Mouse (Mus musculus): ENCODE results near the gene Vasp.

The Vasp gene

DNA sequence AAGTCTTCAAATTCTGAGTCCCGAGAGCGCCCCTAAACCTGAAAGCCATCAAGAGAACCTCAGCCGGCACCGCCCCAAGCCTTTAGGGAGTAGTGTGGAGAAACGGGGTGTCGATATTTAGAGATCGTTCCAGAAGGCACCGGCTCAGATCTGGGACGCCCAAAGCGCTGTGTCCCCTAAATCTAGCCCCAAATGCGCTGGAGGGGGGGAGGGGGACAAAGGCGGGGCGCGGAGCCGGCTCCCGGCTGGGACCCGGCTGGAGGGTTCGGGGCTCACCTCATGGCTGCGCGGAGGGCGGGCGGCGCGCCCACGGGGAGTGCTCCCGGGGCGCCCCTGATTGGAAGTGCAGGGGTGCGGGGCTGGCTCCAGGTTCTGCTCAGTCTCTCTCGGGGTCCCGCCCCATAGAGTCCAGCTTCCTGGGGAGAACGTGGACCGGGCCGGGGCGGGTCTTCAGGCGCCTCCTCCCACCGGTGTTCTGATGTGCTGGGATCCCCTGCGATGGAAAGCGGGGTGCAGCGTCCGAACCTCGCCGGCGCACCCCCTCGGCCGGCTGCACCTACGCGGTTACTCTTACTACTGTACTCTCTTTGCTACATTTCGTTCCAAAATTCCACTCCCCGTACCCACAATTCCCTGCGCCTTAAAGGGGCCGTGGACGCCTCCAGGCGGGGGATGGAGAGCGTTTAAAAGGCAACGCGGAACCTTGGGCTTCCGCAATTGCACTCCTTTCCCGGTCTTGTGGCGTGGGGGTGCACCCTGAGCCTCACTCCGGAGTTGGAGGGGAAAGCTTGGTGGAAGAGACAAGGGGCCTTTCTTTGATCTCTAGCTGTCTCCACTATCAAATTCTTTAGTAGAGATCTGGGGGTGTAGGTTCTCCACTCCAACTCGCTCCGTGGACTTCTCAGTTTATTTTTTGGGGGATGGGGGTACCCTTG, at the start of gene Vasp:
Vasp (minus strand) TSS at position 580 of the 935 bp plus-strand sequence.
- DNase-seq, result peak; percentile 93

- no peak for DNase-seq
Observed at GRCm38 (mm10) chr7:19320637-19321036, 49.0 kb upstream of the Vasp start.

- DNase-seq, result peak; percentile 98
Observed at GRCm38 (mm10) chr7:19319906-19320305, 48.3 kb upstream of the Vasp start.

DNA sequence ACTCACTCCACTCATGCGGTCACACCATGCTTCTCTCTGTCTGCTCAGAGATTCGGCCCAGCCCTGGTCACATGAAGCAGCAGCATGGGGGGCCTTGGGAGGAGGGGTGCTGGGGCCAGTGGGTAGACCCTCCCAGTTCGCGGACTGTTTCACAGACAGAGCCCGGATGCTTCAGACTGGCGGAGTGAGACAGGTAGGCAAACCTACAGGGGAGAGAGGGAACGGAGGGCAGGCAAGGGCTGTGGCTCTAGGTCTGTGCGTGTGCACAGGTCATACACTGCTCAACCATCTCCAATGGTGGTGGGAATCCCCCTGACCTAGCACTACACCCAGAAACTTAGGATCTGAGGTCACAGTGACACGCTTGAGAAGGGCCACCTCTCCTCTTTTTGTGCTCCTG, 47.8 kb upstream of the Vasp start:
- peak; percentile 46 for DNase-seq

DNA sequence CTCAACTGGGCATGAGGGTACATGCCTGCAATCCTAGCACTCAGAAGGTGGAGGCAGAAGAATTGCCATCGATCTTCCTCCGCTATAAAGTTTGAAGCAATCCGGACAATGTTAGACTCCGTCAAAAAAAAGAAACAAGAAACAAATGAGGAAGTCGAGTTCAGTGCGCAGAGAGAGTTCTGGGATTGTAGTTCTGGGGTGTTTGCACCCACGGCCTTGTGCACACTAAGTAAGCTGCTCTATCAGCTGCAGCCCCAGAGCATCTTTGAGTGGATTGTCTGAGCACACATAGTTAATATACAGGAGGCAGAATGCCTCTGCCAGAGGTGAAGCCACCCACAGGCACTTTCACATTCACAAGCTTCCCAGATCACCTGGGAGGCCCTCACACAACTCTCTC, 47.1 kb upstream of the Vasp start:
- DNase-seq, result no peak

GRCm38 (mm10) chr7:19318201-19318600, 46.6 kb upstream of the Vasp start:
- no peak for DNase-seq

GRCm38 (mm10) chr7:19316451-19317161, 45.0 kb upstream of the Vasp start:
- DNase-seq, result no peak

GRCm38 (mm10) chr7:19314033-19314432, 42.4 kb upstream of the Vasp start:
- DNase-seq, result no peak

DNA sequence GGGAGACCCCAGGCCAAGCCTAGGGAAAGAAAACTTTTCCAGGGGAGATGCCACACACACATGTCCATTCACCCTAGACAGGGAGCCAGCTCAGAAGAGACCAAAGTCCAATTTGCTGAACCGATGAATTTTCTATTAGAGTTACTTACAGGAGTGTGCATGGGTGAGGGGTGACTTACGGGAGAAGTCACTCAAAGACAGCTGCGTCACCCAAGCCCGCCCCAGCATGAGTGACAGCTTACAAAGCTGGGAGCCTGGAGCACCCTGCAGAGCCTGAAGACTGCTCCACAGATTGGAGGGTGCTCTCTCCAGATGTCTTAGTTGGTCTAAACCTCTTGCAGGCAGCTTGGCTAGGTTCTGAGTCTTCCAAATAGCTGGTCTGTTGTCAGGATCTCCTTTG, 40.4 kb upstream of the Vasp start:
- DNase-seq, result no peak

- peak; percentile 97 for DNase-seq
Observed at GRCm38 (mm10) chr7:19309884-19310641, 38.4 kb upstream of the Vasp start, which contains the start of gene Fosb. Gene Fosb (minus strand): TSS chr7:19310051.

DNA sequence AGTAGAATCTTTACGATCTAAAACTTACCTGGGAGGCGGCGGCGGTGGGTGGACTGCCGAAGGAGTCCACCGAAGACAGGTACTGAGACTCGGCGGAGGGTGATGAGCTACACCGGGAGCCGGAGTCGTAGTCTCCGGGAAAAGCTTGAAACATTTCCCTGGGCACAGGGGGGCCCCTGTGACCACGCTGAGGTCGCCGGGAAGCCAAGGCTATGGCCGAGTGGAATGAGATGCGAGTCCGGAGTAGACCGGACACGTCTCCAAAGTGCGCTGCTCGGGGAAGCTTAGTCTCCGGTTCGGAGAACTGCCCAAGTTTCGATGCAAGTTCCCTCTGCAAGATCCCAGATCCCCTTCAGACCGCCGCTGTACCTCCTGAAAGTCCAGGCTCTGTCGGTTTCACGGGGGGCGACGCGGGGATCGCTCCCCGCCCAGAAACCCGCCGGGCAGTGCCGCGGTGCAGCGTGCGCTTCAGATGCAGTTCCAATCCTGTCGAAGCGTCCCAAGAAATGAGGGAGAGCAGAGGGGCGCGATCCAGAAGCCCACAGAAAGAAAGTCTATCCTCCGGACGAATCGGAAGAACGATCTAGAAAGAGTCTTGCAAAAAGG, 37.8 kb upstream of the Vasp start:
- no peak for DNase-seq

DNA sequence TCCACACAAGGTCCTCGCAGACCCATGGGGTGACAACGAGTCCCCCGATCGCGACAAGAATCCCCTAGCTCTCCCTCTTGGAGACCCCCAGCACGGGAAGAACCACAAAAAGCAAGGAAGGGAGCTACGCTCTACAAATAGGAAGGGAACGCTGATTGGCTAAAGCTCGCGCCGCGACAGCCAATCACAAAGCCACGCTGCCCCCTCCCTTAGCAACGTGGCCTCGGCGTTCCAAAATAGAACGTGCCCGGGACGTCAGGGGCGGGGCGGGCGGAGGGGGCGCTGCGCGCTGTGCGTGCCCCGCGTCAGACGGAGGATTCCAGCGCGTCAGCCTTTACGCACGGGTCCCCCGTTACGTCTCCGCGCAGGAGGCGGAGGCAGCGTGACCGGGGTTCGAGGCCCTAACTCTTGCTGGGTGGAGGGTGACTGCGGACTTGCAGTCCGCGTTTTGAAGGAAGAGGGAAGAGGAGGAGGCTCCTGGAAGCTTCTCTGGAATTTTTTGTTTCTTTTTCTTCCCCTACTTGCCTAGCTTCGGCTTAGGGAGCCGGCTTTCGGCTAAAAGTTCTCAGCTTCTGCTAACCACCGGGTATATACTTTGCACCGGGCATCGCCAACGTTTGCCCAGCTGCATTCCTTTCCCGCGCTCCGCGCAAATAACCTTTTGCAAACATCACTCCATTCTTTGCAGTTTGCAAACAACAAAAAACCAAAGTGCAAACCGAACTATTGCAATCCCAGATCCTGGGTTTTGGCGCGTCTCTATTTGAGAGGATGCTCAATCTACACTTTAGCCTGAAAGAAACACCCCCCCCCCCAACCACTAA, 37.0 kb upstream of the Vasp start:
- DNase-seq, result peak; percentile 98

DNA sequence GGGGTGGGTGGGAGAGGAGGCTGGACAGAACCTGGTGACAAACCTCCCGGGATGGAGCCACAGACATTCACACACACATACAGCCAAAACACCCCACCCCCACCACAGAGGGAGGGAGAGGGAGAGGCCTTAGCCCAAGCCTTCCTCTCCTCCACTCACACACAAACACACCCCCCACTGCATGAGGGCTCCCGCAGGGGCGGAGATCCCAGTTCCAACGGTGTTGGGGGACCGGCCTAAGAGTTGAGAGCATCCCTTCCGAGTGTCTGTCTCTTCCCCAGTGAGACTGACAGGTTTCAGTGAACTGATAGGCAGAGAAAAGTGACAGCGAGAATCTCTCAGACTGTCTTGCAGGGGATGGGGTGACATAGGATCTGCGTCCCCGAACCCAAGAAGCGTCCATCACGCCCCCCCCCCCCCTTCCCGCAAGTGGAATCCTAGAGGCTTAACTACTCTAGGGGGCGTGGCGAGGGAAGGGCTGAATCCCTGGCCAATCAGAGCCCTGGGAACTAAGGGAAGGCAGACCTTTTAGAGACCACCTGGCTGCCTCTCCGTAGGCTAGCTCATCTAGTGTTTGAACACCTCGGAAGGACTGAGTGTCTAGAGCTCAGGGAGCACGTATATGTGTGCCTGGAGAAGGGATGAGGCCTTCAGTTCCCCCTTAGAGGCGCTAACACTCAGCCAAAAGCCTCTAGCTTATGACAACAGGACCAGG, 36.3 kb upstream of the Vasp start:
- DNase-seq, result peak; percentile 92

DNA sequence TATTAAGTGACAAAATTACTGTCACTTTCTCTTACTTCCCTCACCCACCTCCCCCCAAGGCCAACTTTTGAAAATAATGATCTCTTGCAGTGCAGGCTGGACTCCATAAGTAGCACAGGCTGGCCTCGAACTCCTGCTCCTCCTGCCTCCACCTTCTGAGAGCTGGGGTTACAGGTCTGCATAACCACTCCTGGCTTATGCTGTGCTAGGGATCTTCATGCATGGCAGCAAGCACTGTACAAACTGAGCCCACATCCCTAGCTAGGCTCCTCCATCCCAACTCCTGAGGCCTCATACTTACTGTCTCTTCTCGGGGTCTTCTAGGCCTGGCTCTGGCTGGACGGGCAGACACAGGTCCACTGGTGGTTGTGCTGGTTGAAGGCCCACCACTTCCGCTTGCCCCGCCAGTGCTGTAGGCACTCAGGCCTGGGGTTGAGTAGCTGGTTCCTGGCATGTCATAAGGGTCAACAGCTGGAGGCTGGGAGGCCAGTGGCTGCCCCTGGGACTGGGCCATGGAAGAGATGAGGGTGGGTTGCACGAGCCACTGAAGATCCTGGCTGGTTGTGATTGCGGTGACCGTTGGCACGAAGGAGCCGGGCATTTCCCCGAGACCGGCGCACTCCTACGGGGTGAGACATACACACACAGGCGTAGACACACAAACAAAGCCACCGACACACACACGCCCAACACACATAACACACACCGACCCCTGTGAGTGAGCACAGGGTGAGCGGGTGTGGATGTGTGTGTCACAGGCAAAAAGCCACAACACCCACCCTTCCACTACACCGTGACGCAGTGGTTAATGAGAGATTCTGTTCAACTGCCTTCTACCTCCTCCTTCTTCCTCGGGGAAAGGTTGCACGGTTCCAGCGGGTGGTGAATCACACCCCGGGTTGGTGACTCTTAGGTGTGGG, 35.5 kb upstream of the Vasp start:
- DNase-seq, result no peak

DNA sequence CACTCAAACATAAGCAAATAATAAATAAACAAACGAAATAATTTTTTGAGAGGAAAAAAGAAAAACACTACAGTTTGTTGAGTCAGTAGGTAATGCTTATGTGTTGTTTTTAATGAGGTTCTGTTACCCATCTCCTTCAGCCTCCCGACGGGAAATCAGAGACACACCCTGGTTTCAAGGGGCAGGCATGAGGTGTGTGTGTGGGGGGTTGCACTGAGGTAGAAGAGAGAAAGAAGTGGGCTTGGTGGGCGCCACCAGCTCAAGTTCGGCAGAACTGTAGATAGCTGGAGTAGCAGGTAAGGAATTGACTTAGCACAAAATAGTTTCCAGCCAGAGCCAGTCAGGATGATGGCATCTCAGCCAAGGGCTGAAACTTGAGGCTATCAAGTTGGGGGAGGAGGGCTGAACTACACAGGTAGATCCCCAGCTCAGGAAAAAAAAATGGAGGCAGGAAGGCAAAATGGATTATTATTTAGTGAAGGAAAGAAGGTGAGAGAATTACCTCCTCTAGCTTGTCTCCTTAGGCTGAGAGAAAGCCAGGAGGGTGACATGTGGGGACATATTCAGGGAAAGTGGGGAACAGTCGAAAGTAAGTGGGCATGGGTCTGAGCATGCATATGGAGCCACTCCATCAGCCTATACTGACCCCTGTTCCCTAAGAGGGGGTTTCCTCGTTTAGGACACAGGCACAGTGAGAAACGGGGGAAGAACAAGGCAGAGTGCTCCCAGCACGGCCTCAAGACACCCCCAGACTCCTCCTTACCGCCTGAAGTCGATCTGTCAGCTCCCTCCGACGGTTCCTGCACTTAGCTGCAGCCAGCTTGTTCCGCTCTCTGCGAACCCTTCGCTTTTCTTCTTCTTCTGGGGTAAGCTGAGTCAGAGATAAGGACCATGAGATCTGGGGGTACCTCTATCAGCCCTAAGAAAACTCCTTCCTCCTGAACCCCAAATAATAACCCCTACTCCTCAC, 34.5 kb upstream of the Vasp start:
- DNase-seq, result no peak

- DNase-seq, result no peak
Observed at GRCm38 (mm10) chr7:19305413-19305735, 33.8 kb upstream of the Vasp start.

GRCm38 (mm10) chr7:19304501-19305412, 33.1 kb upstream of the Vasp start:
- DNase-seq, result no peak

GRCm38 (mm10) chr7:19303770-19304169, 32.2 kb upstream of the Vasp start:
- peak; percentile 87 for DNase-seq

Measured in lung, postnatal 10 days (tissue).